Mouse (Mus musculus): Measurements from ENCODE around the gene Tyms. TPM values are rescaled to one million over a fixed set of nuclear protein-coding genes. Genes with fewer than 3 reads are reported as not detected.

Gene Tyms
- polyA plus RNA-seq, 1 experiment from 2014 or later, result 278 TPM

- WGBS, result 73% methylated on average over 16 of the region's 16 CpGs
- H3K27ac ChIP-seq (ENCODE audit: low read depth, low read length), result no peak within 1 kb of the TSS
- ATAC-seq (ENCODE audit: low FRiP score), result no peak
- no peak within 1 kb of the TSS for H3K4me3 ChIP-seq (ENCODE audit: low read depth, low read length)
- H3K4me2 ChIP-seq, result no peak within 1 kb of the TSS
- no peak within 1 kb of the TSS for H3K9ac ChIP-seq (ENCODE audit: low read length)
- H3K27me3 ChIP-seq (ENCODE audit: control insufficient read depth, insufficient read depth, low read length), result no peaks in the 10 kb centered on the region
- DNase-seq (ENCODE audit: low spot score, missing footprints), result no peak
- H3K9me3 ChIP-seq (ENCODE audit: control insufficient read depth, low read length), result no peaks in the 10 kb centered on the region
- H3K4me1 ChIP-seq (ENCODE audit: control insufficient read depth, insufficient read depth, low read length), result no peaks in the 10 kb centered on the region
- no peaks in the 10 kb centered on the region for H3K36me3 ChIP-seq (ENCODE audit: control insufficient read depth, insufficient read depth, low read length)
These were observed 60.5 kb downstream of the Tyms start, which contains the start of gene Il6 for GRCm38 (mm10) chr5:30012726-30013503. Gene Il6, plus strand, starts transcription at chr5:30013114.

Other genes starting within 250 kb of the Tyms start
- 0.07 TPM in 1 of 2 replicates, not detected in the other for gene Il6, start 60.5 kb downstream of the Tyms start, polyA plus RNA-seq (2014; fragmentation: Nextera tagmentation; extraction: Ambion mirVana)
- gene Garem2, start 31.5 kb upstream of the Tyms start, polyA plus RNA-seq (2014; fragmentation: Nextera tagmentation; extraction: Ambion mirVana), result 14.3 and 15.3 TPM in 2 replicates
- gene 3110082J24Rik, start 32.5 kb upstream of the Tyms start, polyA plus RNA-seq (2014; fragmentation: Nextera tagmentation; extraction: Ambion mirVana), result 3.7 and 4.5 TPM in 2 replicates
- gene Hadha, start 81.5 kb upstream of the Tyms start, polyA plus RNA-seq (2014; fragmentation: Nextera tagmentation; extraction: Ambion mirVana), result 75.1 and 87.0 TPM in 2 replicates
- 107 and 114 TPM in 2 replicates for gene Hadhb, start 81.6 kb upstream of the Tyms start, polyA plus RNA-seq (2014; fragmentation: Nextera tagmentation; extraction: Ambion mirVana)
- not detected in 2 replicates for gene Adgrf3, start 132.1 kb upstream of the Tyms start, polyA plus RNA-seq (2014; fragmentation: Nextera tagmentation; extraction: Ambion mirVana)
- gene Selenoi, start 159.0 kb upstream of the Tyms start, polyA plus RNA-seq (2014; fragmentation: Nextera tagmentation; extraction: Ambion mirVana), result 21.8 and 22.0 TPM in 2 replicates
- 0.68 and 0.73 TPM in 2 replicates for gene Drc1, start 207.8 kb upstream of the Tyms start, polyA plus RNA-seq (2014; fragmentation: Nextera tagmentation; extraction: Ambion mirVana)

All from midbrain, embryonic 11.5 days (tissue).